Mouse (Mus musculus): Measurements from ENCODE around the gene Rint1. TPM values are rescaled to one million over a fixed set of nuclear protein-coding genes. Genes with fewer than 3 reads are reported as not detected.
"Not testable (repeated sequence)": the region's sequence is repeated elsewhere in the genome, so short reads cannot be mapped to it uniquely, and the experiment has no call there.

Gene Rint1
- total and polyA plus RNA-seq, 2 experiments from 2014 or later: 24.0 to 26.5 TPM

DNA sequence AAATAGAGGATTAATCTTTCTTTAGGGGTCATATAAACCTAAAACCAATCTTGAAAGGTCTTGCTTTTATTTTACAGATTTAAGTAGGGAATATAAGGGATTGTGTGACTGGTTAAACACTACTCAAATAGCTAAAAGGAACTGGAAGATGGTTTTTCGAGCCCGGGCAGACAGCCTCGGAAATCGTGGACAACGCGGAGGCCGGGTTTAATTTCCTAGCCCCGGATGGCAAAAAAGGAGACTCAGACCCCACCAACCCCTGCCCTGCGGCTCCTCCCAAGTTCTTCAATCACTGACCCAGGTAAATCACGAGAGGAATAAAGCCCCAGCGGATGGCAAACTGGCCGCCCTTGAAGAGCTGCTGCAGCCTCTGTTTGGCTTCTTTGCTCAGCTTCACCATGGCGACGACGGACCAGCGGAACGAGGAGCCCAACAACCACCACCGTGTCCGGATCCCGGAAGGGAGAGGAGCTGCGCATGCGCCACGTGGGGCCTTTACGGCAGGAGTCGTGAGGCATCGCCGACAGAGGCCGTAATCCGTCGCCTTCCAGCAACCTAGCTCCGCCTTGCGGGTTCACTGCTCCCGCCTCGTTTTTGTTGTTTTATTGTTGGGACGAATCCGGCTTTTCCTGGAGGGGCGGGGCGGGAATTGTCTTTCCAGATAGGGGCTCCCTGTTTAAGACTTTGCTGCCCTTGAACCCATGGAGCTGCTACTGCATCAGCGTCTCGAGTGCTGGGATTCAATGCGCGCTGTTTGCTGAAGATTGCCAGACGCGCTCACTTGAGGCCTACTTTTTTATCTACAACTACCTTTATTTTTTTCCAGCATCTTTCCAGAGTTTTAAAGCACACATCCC, 56.4 kb downstream of the Rint1 start, which contains the start of gene Tomm7:
Gene Tomm7, minus strand, starts transcription at position 488 of the 857 bp plus-strand sequence.
- no peaks in the 10 kb centered on the region for H3K9me3 ChIP-seq (ENCODE audit: low read length)
- TF ChIP-seq CTCF (IDR thresholded peaks at IDR 0.05; ENCODE audit: low read depth): peak; percentile 52
- peak within 1 kb of the TSS; percentile 82 for H3K27ac ChIP-seq
- peak; percentile 94 for ATAC-seq
- peak within 1 kb of the TSS; percentile 77 for H3K9ac ChIP-seq (replicated peaks; ENCODE audit: low read length)
- H3K4me1 ChIP-seq (ENCODE audit: insufficient read depth, low read length): peaks cover 5% of the 10 kb centered on the region; the same call in 1 of the 2 replicates
- H3K4me2 ChIP-seq (ENCODE audit: low read depth, low read length): peak within 1 kb of the TSS; percentile 79
- peak; percentile 99 for DNase-seq (ENCODE audit: low spot score)
- no peaks in the 10 kb centered on the region for H3K27me3 ChIP-seq (ENCODE audit: insufficient read depth, low read length)
- peak within 1 kb of the TSS; percentile 67 for H3K4me3 ChIP-seq (ENCODE audit: low read length)
- peaks cover 4% of the 10 kb centered on the region; the same call in 1 of the 2 replicates for H3K36me3 ChIP-seq (ENCODE audit: insufficient read depth, low read length)
- under 1% methylated on average over 44 of the region's 44 CpGs for WGBS

DNA sequence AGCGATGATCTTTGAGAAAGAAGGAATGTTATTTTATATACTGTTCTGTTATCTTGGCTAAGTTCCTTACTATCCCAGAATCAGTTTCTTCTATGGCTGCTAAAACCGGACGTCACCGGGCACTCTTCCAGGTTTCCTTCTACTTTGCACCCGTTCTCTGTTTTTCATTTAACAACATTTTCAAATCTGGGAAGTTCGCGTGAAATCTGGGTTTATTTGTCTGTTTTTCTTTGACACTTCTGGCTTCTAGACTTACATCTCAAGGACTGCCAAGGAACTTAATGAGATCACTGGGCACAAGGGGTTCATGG, 57.0 kb downstream of the Rint1 start:
- TF ChIP-seq CTCF (IDR thresholded peaks at IDR 0.05; ENCODE audit: low read depth): no peak

DNA sequence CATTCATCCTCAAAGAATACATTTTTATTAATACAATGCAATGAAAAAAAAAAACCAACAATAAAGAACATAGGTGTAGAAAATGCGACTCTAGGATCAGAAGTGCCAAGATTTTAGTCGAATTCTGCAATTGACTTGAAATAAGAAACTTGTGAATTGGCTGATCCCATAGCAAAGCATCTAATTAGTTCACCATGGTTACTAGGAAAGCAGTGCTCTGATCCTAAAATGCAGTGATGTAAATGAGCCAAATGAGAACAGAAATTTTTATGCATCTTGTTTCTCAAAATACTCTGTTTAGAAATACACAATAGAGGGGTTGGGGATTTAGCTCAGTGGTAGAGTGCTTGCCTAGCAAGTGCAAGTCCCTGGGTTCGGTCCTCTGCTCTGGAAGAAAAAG, 57.6 kb downstream of the Rint1 start:
- H3K4me1 ChIP-seq (ENCODE audit: insufficient read depth, low read length): peaks cover 5% of the 10 kb centered on the region; the same call in 1 of the 2 replicates
- no peak for ATAC-seq
- no peak overlapping the region for H3K4me3 ChIP-seq (ENCODE audit: low read length)
- H3K4me2 ChIP-seq (ENCODE audit: low read depth, low read length): peak overlapping the region; percentile 79
- H3K9me3 ChIP-seq (ENCODE audit: low read length): no peaks in the 10 kb centered on the region
- no peak for DNase-seq (ENCODE audit: low spot score)
- WGBS: 72% methylated on average over 3 of the region's 3 CpGs
- H3K36me3 ChIP-seq (ENCODE audit: insufficient read depth, low read length): no peaks in the 10 kb centered on the region
- TF ChIP-seq CTCF (IDR thresholded peaks at IDR 0.05; ENCODE audit: low read depth): no peak
- H3K27ac ChIP-seq: no peak overlapping the region; the same call in 1 of the 2 replicates
- no peaks in the 10 kb centered on the region for H3K27me3 ChIP-seq (ENCODE audit: insufficient read depth, low read length)
- no peak overlapping the region for H3K9ac ChIP-seq (replicated peaks; ENCODE audit: low read length)

More for the DNA sequence above, 57.0 kb downstream of the Rint1 start:
- no peaks in the 10 kb centered on the region for H3K27me3 ChIP-seq (ENCODE audit: insufficient read depth, low read length)
- peak overlapping the region; percentile 77 for H3K9ac ChIP-seq (replicated peaks; ENCODE audit: low read length)
- H3K27ac ChIP-seq: peak overlapping the region; percentile 82
- DNase-seq (ENCODE audit: low spot score) (peak; percentile 51), ATAC-seq (peak; percentile 4; the same call in 1 of the 2 replicates)
- no peaks in the 10 kb centered on the region for H3K36me3 ChIP-seq (ENCODE audit: insufficient read depth, low read length)
- H3K9me3 ChIP-seq (ENCODE audit: low read length): no peaks in the 10 kb centered on the region
- H3K4me2 ChIP-seq (ENCODE audit: low read depth, low read length): peak overlapping the region; percentile 79
- 29% methylated on average over 7 of the region's 7 CpGs for WGBS
- H3K4me1 ChIP-seq (ENCODE audit: insufficient read depth, low read length): peaks cover 5% of the 10 kb centered on the region; the same call in 1 of the 2 replicates
- peak overlapping the region; percentile 67 for H3K4me3 ChIP-seq (ENCODE audit: low read length)

DNA sequence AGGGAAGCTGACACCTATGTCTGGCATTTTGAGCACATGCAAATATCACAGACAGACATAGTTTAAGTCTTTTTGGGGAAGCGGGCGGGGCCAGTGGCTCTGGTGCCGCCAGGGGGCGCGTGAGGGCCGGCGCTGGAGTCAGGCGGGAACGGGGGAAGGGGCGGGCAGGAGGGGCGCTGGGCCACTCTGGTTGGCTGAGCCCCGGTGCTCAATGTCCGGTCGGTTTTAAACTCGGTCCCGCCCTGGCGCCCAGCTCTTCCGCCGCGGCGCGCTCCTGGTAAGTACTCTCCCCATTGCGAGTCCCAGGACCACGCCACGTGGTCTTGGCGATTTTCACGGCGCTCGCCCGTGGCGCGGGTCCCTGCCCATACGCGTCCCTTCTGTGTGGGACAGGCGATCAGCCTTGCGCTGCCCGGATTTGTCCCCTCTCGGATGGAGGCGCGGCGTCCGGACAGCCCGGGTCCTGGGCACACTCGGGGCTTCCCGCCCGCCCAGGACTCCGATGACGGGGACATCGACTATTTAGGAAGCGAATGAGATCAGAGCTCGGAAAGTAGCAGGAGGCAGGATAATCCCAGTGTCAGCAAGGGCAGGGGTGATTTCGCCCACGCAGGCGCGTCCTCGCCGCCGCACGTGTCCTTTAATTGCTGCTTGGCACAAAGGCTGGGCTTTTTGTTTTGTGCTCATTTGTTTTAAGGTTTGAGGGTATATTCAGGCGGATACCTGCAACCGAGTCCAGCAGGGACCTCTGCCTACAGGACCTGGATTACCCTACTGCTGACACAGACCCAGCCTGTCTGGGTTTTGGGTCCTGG, 63.0 kb downstream of the Rint1 start:
- Histone ChIP-seq H3K27ac (peak overlapping the region; percentile 67; the same call in 1 of the 2 replicates), H3K4me3 (ENCODE audit: low read length) (peak overlapping the region; percentile 70), H3K9ac (replicated peaks; ENCODE audit: low read length) (peak overlapping the region; percentile 57), H3K4me2 (ENCODE audit: low read depth, low read length) (peak overlapping the region; percentile 78), H3K36me3 (ENCODE audit: insufficient read depth, low read length) (peaks cover 12% of the 10 kb centered on the region), H3K27me3 (ENCODE audit: insufficient read depth, low read length) (no peaks in the 10 kb centered on the region), H3K9me3 (ENCODE audit: low read length) (no peaks in the 10 kb centered on the region), H3K4me1 (ENCODE audit: insufficient read depth, low read length) (no peaks in the 10 kb centered on the region)
- WGBS: under 1% methylated on average over 60 of the region's 61 CpGs
- DNase-seq (ENCODE audit: low spot score): peak; percentile 86
- ATAC-seq: peak; percentile 96
- peak; percentile 77 for TF ChIP-seq CTCF (IDR thresholded peaks at IDR 0.05; ENCODE audit: low read depth)

DNA sequence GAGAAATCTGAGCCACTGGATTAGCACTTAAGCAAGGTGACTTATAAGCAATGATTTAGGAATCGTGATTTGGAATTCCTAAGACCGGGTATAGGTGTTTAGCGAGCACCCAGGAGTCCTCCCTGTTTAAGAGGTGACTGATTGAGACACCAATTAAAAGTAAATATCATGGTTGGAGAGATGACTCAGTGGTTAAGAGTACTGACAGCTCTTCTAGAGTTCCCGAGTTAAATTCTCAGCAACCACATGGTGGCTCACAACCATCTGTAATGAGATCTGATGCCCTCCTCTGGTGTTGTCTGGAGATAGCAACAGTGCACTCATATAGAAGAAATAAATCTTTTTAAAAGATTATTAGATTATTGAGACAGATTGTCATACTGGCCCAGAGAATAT, 63.6 kb downstream of the Rint1 start:
- not testable (repeated sequence) for H3K4me1 ChIP-seq (ENCODE audit: insufficient read depth, low read length); H3K9me3 ChIP-seq (ENCODE audit: low read length); H3K27me3 ChIP-seq (ENCODE audit: insufficient read depth, low read length)
- peak overlapping the region; percentile 70 for H3K4me3 ChIP-seq (ENCODE audit: low read length)
- ATAC-seq (peak; percentile 11; the same call in 1 of the 2 replicates), DNase-seq (ENCODE audit: low spot score) (peak; percentile 9)
- 9% methylated on average over 4 of the region's 4 CpGs for WGBS
- peak overlapping the region; percentile 78 for H3K4me2 ChIP-seq (ENCODE audit: low read depth, low read length)
- H3K9ac ChIP-seq (replicated peaks; ENCODE audit: low read length): peak overlapping the region; percentile 57
- H3K36me3 ChIP-seq (ENCODE audit: insufficient read depth, low read length): peaks cover 16% of the 10 kb centered on the region
- H3K27ac ChIP-seq: peak overlapping the region; percentile 67; the same call in 1 of the 2 replicates
- TF ChIP-seq CTCF (IDR thresholded peaks at IDR 0.05; ENCODE audit: low read depth): peak; percentile 59

DNA sequence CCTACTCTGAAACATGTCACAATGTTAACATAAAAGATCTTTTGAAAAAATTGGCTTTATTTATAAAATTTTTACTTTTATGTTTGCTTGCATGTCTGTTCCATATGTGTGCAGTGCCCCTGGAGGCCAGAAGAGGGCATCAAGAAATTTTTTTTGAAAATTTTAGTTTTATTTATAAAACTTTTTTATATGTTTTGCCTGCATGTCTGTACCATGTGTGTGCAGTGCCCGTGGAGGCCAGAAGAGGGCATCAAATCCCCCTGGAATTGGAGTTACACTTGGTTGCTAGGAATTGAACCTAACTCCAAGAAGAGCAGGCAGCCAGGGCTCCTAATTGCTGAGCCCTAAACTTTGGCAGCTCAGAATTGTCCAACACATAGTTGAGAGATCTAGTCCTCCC, 65.4 kb downstream of the Rint1 start:
- not testable (repeated sequence) for H3K27ac ChIP-seq; H3K4me1 ChIP-seq (ENCODE audit: insufficient read depth, low read length); H3K27me3 ChIP-seq (ENCODE audit: insufficient read depth, low read length); H3K4me3 ChIP-seq (ENCODE audit: low read length); H3K9me3 ChIP-seq (ENCODE audit: low read length); H3K4me2 ChIP-seq (ENCODE audit: low read depth, low read length); ATAC-seq; H3K9ac ChIP-seq (replicated peaks; ENCODE audit: low read length)
- peak; percentile 41; the same call in 1 of the 2 replicates for TF ChIP-seq CTCF (IDR thresholded peaks at IDR 0.05; ENCODE audit: low read depth)
- peaks cover 23% of the 10 kb centered on the region for H3K36me3 ChIP-seq (ENCODE audit: insufficient read depth, low read length)
- WGBS: 96% methylated on average over 1 of the region's 1 CpGs
- peak; percentile 3 for DNase-seq (ENCODE audit: low spot score)
